Mouse (Mus musculus) embryonic facial prominence, embryonic 11.5 days (tissue): Measurements from ENCODE around the gene Hmgb1. TPM values are rescaled to one million over a fixed set of nuclear protein-coding genes. Genes with fewer than 3 reads are reported as not detected.

ENCODE experiments used
- ATAC-seq: fragments of 200-750 bp; cut with Nextera tagmentation; replicated peaks from 2 replicates; pipeline ENCODE4 v1.8.0; 2017; ENCODE audit warnings: low read depth; ENCODE audit not compliant: insufficient number of reproducible peaks, low FRiP score, low TSS enrichment
- DNase-seq: peaks from one replicate; pipeline ENCODE4 v3.0.0-alpha.2; 2015; ENCODE audit warnings: low spot score
- H3K27ac ChIP-seq: fragments of 300-500 bp; sonication (generic); replicated peaks from 2 replicates; pipeline ENCODE4 v1.5.1; 2014; ENCODE audit warnings: mild to moderate bottlenecking, low read depth, low read length, control low read depth
- H3K27me3 ChIP-seq: fragments of 300-500 bp; sonication (generic); 2 replicates; pipeline ENCODE4 v1.6.1; 2014; ENCODE audit warnings: mild to moderate bottlenecking, low read length, moderate library complexity, mixed read lengths; ENCODE audit not compliant: control insufficient read depth, insufficient read depth
- H3K36me3 ChIP-seq: fragments of 300-500 bp; sonication (generic); replicated peaks from 2 replicates; pipeline ENCODE4 v1.6.1; 2014; ENCODE audit warnings: low read depth, mild to moderate bottlenecking, low read length, moderate library complexity, mixed read lengths; ENCODE audit not compliant: control insufficient read depth, insufficient read depth
- H3K4me1 ChIP-seq: fragments of 300-500 bp; sonication (generic); 2 replicates; pipeline ENCODE4 v1.6.1; 2014; ENCODE audit warnings: low read length, mixed read lengths; ENCODE audit not compliant: control insufficient read depth, insufficient read depth
- H3K4me2 ChIP-seq: fragments of 300-500 bp; sonication (generic); 2 replicates; pipeline ENCODE4 v1.6.1; 2014; ENCODE audit warnings: low read depth, mild to moderate bottlenecking, control low read depth, low read length, moderate library complexity
- H3K4me3 ChIP-seq: fragments of 300-500 bp; sonication (generic); 2 replicates; pipeline ENCODE4 v1.5.1; 2014; ENCODE audit warnings: low read depth, low read length, control low read depth
- H3K9ac ChIP-seq: fragments of 300-500 bp; sonication (generic); replicated peaks from 2 replicates; pipeline ENCODE4 v1.6.1; 2014; ENCODE audit warnings: mild to moderate bottlenecking, control low read depth, low read length
- H3K9me3 ChIP-seq: fragments of 300-500 bp; sonication (generic); replicated peaks from 2 replicates; pipeline ENCODE4 v1.6.1; 2016; ENCODE audit warnings: mild to moderate bottlenecking, low read length, inconsistent platforms, mixed read lengths; ENCODE audit not compliant: control insufficient read depth
- WGBS: fragments of 180-500 bp; shearing (Covaris S2); extraction: QIAGEN DNeasy Blood & Tissue Kit; methylation state at CpG from one replicate; pipeline ENCODE4 v1.1.7; 2014; 5-methylcytosine and 5-hydroxymethylcytosine counted together
- polyA plus RNA-seq: library from polyadenylated mRNA; unstranded; fragments of >200 nt; fragmentation: Nextera tagmentation; extraction: Ambion mirVana; gene quantifications from 2 replicates; pipeline ENCODE4 v1.2.1, GENCODE M21; 2014

Gene Hmgb1
- polyA plus RNA-seq, 1 experiment from 2014 or later, result 2,281 TPM

DNA sequence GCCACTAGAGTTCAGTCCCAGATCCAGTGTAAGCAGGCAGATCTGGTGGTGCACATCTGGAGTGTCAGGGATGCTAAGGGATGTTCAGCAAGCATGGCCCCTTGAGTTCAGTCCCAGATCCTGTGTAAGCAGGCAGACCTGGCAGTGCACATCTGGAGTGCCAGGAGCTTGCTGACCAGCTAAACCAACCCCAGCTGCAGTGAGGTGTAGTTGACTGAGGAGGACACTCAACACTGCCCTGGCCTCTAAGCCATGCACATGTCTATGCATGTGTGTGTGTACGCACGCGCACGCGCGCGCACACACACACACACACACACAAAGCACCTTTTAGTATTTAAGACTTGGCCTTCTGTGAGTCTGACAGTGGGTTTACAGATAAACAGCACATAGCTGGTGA, 31.3 kb upstream of the Hmgb1 start:
- peaks cover 6% of the 10 kb centered on the region for H3K36me3 ChIP-seq
- H3K4me3 ChIP-seq, result no peak overlapping the region
- no peak overlapping the region for H3K9ac ChIP-seq
- no peaks in the 10 kb centered on the region for H3K27me3 ChIP-seq
- H3K9me3 ChIP-seq, result no peaks in the 10 kb centered on the region
- WGBS, result 97% methylated on average over 7 of the region's 7 CpGs
- ATAC-seq (no peak), DNase-seq (no peak)
- no peaks in the 10 kb centered on the region for H3K4me1 ChIP-seq
- no peak overlapping the region for H3K4me2 ChIP-seq
- no peak overlapping the region for H3K27ac ChIP-seq

DNA sequence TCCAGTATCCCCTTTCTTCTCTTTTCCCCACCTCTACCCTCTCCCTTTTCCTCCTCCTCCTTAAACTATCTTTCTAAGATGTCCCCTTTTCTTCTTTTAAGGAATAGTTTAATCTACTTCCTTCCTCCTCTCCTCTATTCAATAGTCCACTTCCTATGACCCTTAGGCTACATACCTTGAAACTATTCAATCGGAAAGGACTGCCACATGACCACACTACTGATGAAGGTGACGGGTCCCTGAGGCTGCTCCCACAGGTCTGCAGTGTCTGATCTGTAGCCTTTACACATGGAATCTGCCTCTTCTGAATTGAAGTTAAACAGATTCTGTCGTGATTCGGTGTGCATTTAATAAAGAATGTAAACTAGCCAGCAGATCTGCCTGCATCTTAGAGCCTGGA, 28.5 kb upstream of the Hmgb1 start:
- H3K4me1 ChIP-seq, result no peaks in the 10 kb centered on the region
- peaks cover 6% of the 10 kb centered on the region for H3K36me3 ChIP-seq
- no peaks in the 10 kb centered on the region for H3K27me3 ChIP-seq
- H3K4me3 ChIP-seq, result no peak overlapping the region
- H3K27ac ChIP-seq, result no peak overlapping the region
- ATAC-seq, result no peak
- no peaks in the 10 kb centered on the region for H3K9me3 ChIP-seq
- DNase-seq, result no peak
- no peak overlapping the region for H3K4me2 ChIP-seq
- WGBS, result 82% methylated on average over 4 of the region's 4 CpGs
- no peak overlapping the region for H3K9ac ChIP-seq

DNA sequence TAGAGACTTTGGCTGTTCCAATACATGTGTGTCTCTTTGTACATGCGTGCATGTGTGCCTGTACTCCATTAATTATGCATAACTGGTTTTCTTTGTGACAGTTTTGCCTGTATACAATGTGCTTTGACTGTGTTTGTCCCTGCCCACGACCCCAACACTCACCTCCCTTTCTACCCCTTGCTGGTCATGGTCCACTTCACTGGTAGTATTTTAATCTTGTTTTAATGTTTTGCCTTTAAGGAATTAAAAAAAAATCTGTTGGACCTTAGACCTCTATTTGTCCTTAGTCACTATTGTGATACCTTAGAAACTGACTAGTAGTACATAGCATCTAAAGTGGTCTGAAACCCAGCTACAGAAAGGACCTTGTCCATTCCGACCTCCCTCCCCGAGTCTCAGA, 26.8 kb upstream of the Hmgb1 start:
- no peak for DNase-seq
- Histone ChIP-seq H3K9me3 (no peaks in the 10 kb centered on the region), H3K9ac (no peak overlapping the region), H3K4me1 (no peaks in the 10 kb centered on the region), H3K36me3 (peaks cover 6% of the 10 kb centered on the region), H3K4me2 (no peak overlapping the region), H3K4me3 (no peak overlapping the region), H3K27me3 (no peaks in the 10 kb centered on the region), H3K27ac (no peak overlapping the region)
- ATAC-seq, result no peak
- 90% methylated on average over 4 of the region's 4 CpGs for WGBS

DNA sequence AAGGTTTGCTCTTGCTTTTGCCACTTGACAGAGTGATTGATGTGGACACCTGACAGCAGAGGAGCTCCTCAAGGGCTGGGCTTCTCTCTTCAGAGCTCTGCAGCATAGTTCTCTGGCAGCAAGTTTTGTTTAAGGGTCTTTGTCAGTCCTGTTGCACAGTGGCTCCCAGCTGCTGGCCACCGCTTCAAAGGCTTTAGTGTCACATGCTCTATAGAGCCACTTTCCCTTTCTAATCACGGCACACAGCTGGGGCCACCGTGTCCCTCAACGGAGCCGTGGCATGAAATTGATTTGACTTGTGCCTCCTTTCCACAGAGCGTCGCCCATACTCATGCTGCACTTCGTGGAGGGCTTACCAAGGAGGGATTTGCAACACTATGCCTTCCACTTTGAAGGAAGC, 25.0 kb upstream of the Hmgb1 start:
- H3K4me3 ChIP-seq, result no peak overlapping the region
- H3K27me3 ChIP-seq, result no peaks in the 10 kb centered on the region
- peaks cover 11% of the 10 kb centered on the region for H3K36me3 ChIP-seq
- H3K9me3 ChIP-seq, result no peaks in the 10 kb centered on the region
- DNase-seq, result peak; percentile 25
- no peak overlapping the region for H3K9ac ChIP-seq
- WGBS, result 54% methylated on average over 8 of the region's 8 CpGs
- H3K4me2 ChIP-seq, result no peak overlapping the region
- H3K4me1 ChIP-seq, result no peaks in the 10 kb centered on the region
- ATAC-seq, result peak; percentile 81
- H3K27ac ChIP-seq, result no peak overlapping the region

DNA sequence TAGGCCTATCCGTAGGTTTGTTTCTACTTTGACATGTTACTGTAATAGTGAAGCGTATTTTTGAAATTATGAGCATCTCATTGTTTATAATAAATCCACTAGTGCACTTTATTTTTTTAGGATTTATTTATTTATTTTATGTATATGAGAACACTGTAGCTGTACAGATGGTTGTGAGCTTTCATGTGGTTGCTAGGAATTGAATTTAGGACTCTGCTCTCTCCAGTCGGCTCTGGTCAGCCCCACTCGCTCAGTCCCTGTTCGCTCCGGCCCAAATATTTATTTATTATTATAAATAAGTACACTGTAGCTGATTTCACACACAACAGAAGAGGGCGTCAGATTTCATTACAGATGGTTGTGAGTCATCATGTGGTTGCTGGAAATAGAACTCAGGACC, 24.5 kb upstream of the Hmgb1 start:
- Histone ChIP-seq H3K36me3 (peaks cover 14% of the 10 kb centered on the region), H3K9me3 (no peaks in the 10 kb centered on the region), H3K9ac (no peak overlapping the region), H3K27me3 (no peaks in the 10 kb centered on the region), H3K4me3 (no peak overlapping the region), H3K4me1 (no peaks in the 10 kb centered on the region), H3K4me2 (no peak overlapping the region), H3K27ac (no peak overlapping the region)
- 83% methylated on average over 7 of the region's 7 CpGs for WGBS
- ATAC-seq (no peak), DNase-seq (no peak)

DNA sequence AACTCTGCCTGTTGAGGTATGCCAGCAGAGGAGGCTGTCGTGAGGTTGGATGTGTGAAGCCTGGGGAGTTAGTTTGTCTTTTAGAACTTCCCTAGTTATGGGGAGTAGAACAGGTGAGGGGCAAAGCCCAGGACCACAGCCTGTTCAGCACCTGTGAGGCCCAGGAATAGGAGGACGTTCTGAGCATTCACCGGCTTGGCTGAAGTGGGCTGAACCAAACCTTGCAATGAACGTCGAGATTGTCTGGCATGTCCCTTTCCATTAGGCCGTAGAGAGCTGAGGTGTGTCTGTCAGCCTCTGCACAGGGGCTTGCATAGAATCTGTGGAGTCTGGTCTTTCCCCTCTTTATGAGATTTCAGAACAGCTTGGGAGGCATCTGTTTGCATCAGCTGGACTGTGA, 23.4 kb upstream of the Hmgb1 start:
- H3K9me3 ChIP-seq, result no peaks in the 10 kb centered on the region
- no peak overlapping the region for H3K4me3 ChIP-seq
- H3K27ac ChIP-seq, result no peak overlapping the region
- ATAC-seq, result no peak
- WGBS, result 92% methylated on average over 6 of the region's 6 CpGs
- no peak overlapping the region for H3K4me2 ChIP-seq
- no peak for DNase-seq
- no peak overlapping the region for H3K9ac ChIP-seq
- H3K36me3 ChIP-seq, result peaks cover 18% of the 10 kb centered on the region
- H3K27me3 ChIP-seq, result no peaks in the 10 kb centered on the region
- H3K4me1 ChIP-seq, result no peaks in the 10 kb centered on the region

DNA sequence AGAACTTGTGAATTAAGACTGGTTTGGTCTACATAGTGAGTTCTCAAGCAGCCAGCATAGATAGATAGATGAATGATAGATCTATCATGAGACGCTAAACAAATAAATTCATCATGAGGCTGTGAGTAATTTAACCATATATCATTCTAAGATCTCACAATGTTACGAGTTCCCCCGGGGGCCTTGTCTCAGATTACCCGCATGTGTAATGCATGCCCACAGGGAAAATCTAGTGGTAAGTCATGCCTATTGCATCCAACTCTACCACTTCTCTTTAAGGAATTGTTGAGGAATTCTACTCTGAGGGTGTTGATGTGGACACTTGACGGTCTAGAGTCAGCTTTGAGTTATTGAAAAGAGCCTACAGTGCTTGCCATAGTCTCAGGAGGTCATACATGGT, 22.0 kb upstream of the Hmgb1 start:
- ATAC-seq (no peak), DNase-seq (no peak)
- peaks cover 18% of the 10 kb centered on the region for H3K36me3 ChIP-seq
- H3K27me3 ChIP-seq, result no peaks in the 10 kb centered on the region
- no peak overlapping the region for H3K9ac ChIP-seq
- H3K4me1 ChIP-seq, result no peaks in the 10 kb centered on the region
- H3K27ac ChIP-seq, result no peak overlapping the region
- WGBS, result 87% methylated on average over 5 of the region's 5 CpGs
- H3K4me3 ChIP-seq, result no peak overlapping the region
- no peak overlapping the region for H3K4me2 ChIP-seq
- H3K9me3 ChIP-seq, result no peaks in the 10 kb centered on the region

DNA sequence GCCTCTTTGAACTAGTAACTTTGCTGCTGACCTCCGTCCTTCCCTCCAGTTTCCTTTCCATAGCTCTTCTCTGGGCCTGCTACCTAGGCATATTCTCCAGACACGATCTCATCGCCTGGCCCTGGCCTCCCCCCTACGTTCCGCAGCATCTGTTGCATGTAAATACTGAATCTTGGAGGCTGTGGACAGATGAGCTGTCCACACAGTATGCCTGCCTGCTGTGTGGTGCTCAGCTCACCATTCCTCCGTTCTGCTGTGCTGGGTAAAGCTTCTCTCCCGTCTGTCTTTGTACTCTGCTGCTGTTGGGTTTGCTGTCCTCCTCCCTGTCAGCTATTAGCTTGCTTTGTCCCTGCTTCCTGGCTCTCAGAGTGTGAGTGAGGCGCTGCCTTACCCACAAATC, 21.0 kb upstream of the Hmgb1 start:
- Histone ChIP-seq H3K27ac (no peak overlapping the region), H3K36me3 (peaks cover 18% of the 10 kb centered on the region), H3K4me3 (no peak overlapping the region), H3K9ac (no peak overlapping the region), H3K27me3 (no peaks in the 10 kb centered on the region), H3K4me2 (no peak overlapping the region), H3K9me3 (no peaks in the 10 kb centered on the region), H3K4me1 (no peaks in the 10 kb centered on the region)
- no peak for DNase-seq
- 79% methylated on average over 8 of the region's 8 CpGs for WGBS
- no peak for ATAC-seq

DNA sequence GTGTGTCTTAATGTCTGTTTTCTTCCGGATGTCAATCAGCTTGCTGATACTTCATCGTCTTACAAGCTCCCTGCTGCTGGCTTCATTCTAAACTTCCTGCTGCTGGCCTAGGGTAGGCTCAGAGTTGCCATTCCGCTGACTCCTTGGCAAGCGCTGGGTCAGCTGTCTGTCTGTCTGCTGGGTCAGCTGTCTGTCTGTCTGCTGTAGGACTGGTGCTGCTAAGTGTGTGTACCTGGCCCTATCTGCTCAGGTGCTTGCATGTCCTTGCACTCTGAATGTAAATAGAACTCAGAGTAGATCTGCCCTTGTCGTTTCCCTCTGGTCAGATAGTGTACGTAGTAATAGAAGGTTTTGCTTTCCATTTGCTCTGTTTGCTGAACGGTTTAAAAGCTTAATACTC, 20.5 kb upstream of the Hmgb1 start:
- no peak for DNase-seq
- H3K27me3 ChIP-seq, result no peaks in the 10 kb centered on the region
- H3K9ac ChIP-seq, result no peak overlapping the region
- H3K27ac ChIP-seq, result no peak overlapping the region
- H3K4me2 ChIP-seq, result no peak overlapping the region
- ATAC-seq, result no peak
- H3K4me3 ChIP-seq, result no peak overlapping the region
- no peaks in the 10 kb centered on the region for H3K9me3 ChIP-seq
- 93% methylated on average over 7 of the region's 7 CpGs for WGBS
- H3K36me3 ChIP-seq, result peaks cover 18% of the 10 kb centered on the region
- no peaks in the 10 kb centered on the region for H3K4me1 ChIP-seq
